Comparison of ENCODE assay signal across 10 mouse cellular contexts in genomic region chr2:132027366-132027765, GRCm38 (mm10). TPM values are rescaled to one million over a fixed set of nuclear protein-coding genes. Genes with fewer than 3 reads are reported as not detected.
A peak's percentile ranks its signal among the peaks of the same experiment; 100 is the strongest.
DNase-seq lines count a peak whose midpoint lies in the region; ATAC-seq lines count a peak whose summit lies in the region.
"Had no signal": no experiment of that assay in that cellular context is flagged by ENCODE, and none has a peak within 500 bp of the region (broad histone marks: within the 10 kb centered on the region; RNA-seq: fewer than 3 reads in every experiment).

No protein-coding gene starts in this region.

- H3K4me1 ChIP-seq in embryonic facial prominence, embryonic 14.5 days (ENCODE audit: control insufficient read depth, insufficient read depth, low read length), result peaks cover 15% of the 10 kb centered on the region
- H3K4me1 ChIP-seq in embryonic facial prominence, embryonic 10.5 days, result peaks cover 45% of the 10 kb centered on the region

- no peak for ATAC-seq in embryonic facial prominence, embryonic 14.5 days (ENCODE audit: low read depth)

- peak overlapping the region; percentile 90 for H3K4me2 ChIP-seq in embryonic facial prominence, embryonic 14.5 days (ENCODE audit: low read depth, low read length)

- no peak overlapping the region for H3K27ac ChIP-seq in embryonic facial prominence, embryonic 14.5 days (replicated peaks; ENCODE audit: low read depth, low read length)
- H3K27ac ChIP-seq in embryonic facial prominence, embryonic 10.5 days (replicated peaks), result no peak overlapping the region

- no peaks in the 10 kb centered on the region for H3K36me3 ChIP-seq in embryonic facial prominence, embryonic 14.5 days (ENCODE audit: control insufficient read depth, insufficient read depth, low read length)
- H3K36me3 ChIP-seq in embryonic facial prominence, embryonic 10.5 days (replicated peaks), result no peaks in the 10 kb centered on the region

- no peak overlapping the region for H3K4me3 ChIP-seq in embryonic facial prominence, embryonic 14.5 days (ENCODE audit: low read depth, low read length)
- no peak overlapping the region for H3K4me3 ChIP-seq in embryonic facial prominence, embryonic 10.5 days

- H3K9ac ChIP-seq in embryonic facial prominence, embryonic 14.5 days (ENCODE audit: low read depth, low read length), result no peak overlapping the region

- WGBS in embryonic facial prominence, embryonic 14.5 days, result 41% methylated on average over 5 of the region's 5 CpGs
- WGBS in embryonic facial prominence, embryonic 10.5 days, result 47% methylated on average over 5 of the region's 5 CpGs

- peaks cover 31% of the 10 kb centered on the region for H3K27me3 ChIP-seq in embryonic facial prominence, embryonic 14.5 days (replicated peaks; ENCODE audit: control insufficient read depth, insufficient read depth, low read length)
- peaks cover 55% of the 10 kb centered on the region for H3K27me3 ChIP-seq in embryonic facial prominence, embryonic 10.5 days (replicated peaks; ENCODE audit: low read depth, poor library complexity, severe bottlenecking)

- DNase-seq in embryonic facial prominence, embryonic 14.5 days (ENCODE audit: low spot score), result no peak
- DNase-seq in embryonic facial prominence, embryonic 10.5 days (ENCODE audit: low spot score), result no peak
- peak; percentile 28 for DNase-seq in testis, postnatal 14 days (ENCODE audit: low spot score)
- DNase-seq in testis, postnatal 10 days (ENCODE audit: low spot score), result no peak
- peak; percentile 54 for DNase-seq in lung, postnatal 10 days
- no peak for DNase-seq in ovary, postnatal 36 days (ENCODE audit: low spot score)
- DNase-seq in ovary, postnatal 10 days (ENCODE audit: low spot score), result no peak
- DNase-seq in embryo, embryonic 11 days, result no peak
- DNase-seq: adrenal gland, postnatal 25 days; gastrocnemius, postnatal 36 days had no signal

- H3K9me3 ChIP-seq in embryonic facial prominence, embryonic 14.5 days (ENCODE audit: control insufficient read depth, low read length), result no peaks in the 10 kb centered on the region
- no peaks in the 10 kb centered on the region for H3K9me3 ChIP-seq in embryonic facial prominence, embryonic 10.5 days

RNA-seq across cellular contexts. Expression of gene Rassf2, which starts 2.7 kb away (rescaled TPM):
- 23.0 and 23.1 TPM in 2 replicates for polyA plus RNA-seq in embryonic facial prominence, embryonic 14.5 days (2014; fragmentation: Nextera tagmentation; extraction: Ambion mirVana)
- 10.6 and 14.2 TPM in 2 replicates for polyA plus RNA-seq in embryonic facial prominence, embryonic 10.5 days (2016; fragmentation: Nextera tagmentation; extraction: Ambion mirVana)

Comparison
In these comparisons a context has a peak if more than half of its experiments do, and no peak if none do; other contexts are left out.
1. DNase-seq: peak in testis, postnatal 14 days (single experiment) and lung, postnatal 10 days (single experiment); none in embryonic facial prominence, embryonic 14.5 days (single experiment), embryonic facial prominence, embryonic 10.5 days (single experiment), testis, postnatal 10 days (single experiment), ovary, postnatal 36 days (single experiment), ovary, postnatal 10 days (single experiment) and embryo, embryonic 11 days (single experiment).